Mouse (Mus musculus) limb, embryonic 15.5 days (tissue): Measurements from ENCODE around the gene Dnttip1. TPM values are rescaled to one million over a fixed set of nuclear protein-coding genes. Genes with fewer than 3 reads are reported as not detected.
A peak's percentile ranks its signal among the peaks of the same experiment; 100 is the strongest.

Experiments used
- ATAC-seq: fragments of 200-750 bp; cut with Nextera tagmentation; 2 replicates; pipeline ENCODE4 v1.8.0; 2017; ENCODE audit warnings: low read depth, moderate TSS enrichment; ENCODE audit not compliant: insufficient number of reproducible peaks, low FRiP score, low TSS enrichment
- H3K27ac ChIP-seq: fragments of 300-500 bp; sonication (generic); 2 replicates; pipeline ENCODE4 v1.5.1; 2015; ENCODE audit warnings: moderate library complexity, mild to moderate bottlenecking, inconsistent platforms
- H3K27me3 ChIP-seq: fragments of 300-500 bp; sonication (generic); 2 replicates; pipeline ENCODE4 v1.6.1; 2015; ENCODE audit warnings: inconsistent platforms
- H3K36me3 ChIP-seq: fragments of 300-500 bp; sonication (generic); 2 replicates; pipeline ENCODE4 v1.6.1; 2015; ENCODE audit warnings: inconsistent platforms
- H3K4me1 ChIP-seq: fragments of 300-500 bp; sonication (generic); 2 replicates; pipeline ENCODE4 v1.6.1; 2015; ENCODE audit warnings: inconsistent platforms
- H3K4me2 ChIP-seq: fragments of 300-500 bp; sonication (generic); 2 replicates; pipeline ENCODE4 v1.6.1; 2015; ENCODE audit warnings: mild to moderate bottlenecking, inconsistent platforms
- H3K4me3 ChIP-seq: fragments of 300-500 bp; sonication (generic); 2 replicates; pipeline ENCODE4 v1.5.1; 2015; ENCODE audit warnings: mild to moderate bottlenecking, inconsistent platforms
- H3K9ac ChIP-seq: fragments of 300-500 bp; sonication (generic); 2 replicates; pipeline ENCODE4 v1.6.1; 2015; ENCODE audit warnings: inconsistent platforms
- H3K9me3 ChIP-seq: fragments of 300-500 bp; sonication (generic); 2 replicates; pipeline ENCODE4 v1.6.1; 2016; ENCODE audit warnings: inconsistent platforms
- WGBS: fragments of 180-500 bp; shearing (Covaris S2); methylation state at CpG from one replicate; pipeline ENCODE4 v1.1.7; 2015; 5-methylcytosine and 5-hydroxymethylcytosine counted together
- polyA plus RNA-seq: library from polyadenylated mRNA; unstranded; fragments of >200 nt; fragmentation: Nextera tagmentation; extraction: Ambion mirVana; gene quantifications from 2 replicates; pipeline ENCODE4 v1.2.1, GENCODE M21; 2015

Gene Dnttip1
- polyA plus RNA-seq, 1 experiment from 2014 or later = 61.0 TPM

GRCm38 (mm10) chr2:164757841-164758240 lies 12.1 kb downstream of the Dnttip1 start:
- Histone ChIP-seq H3K4me2 (no peak overlapping the region), H3K36me3 (peaks cover 98% of the 10 kb centered on the region), H3K9ac (no peak overlapping the region), H3K4me3 (no peak overlapping the region), H3K9me3 (no peaks in the 10 kb centered on the region), H3K27me3 (no peaks in the 10 kb centered on the region), H3K4me1 (no peaks in the 10 kb centered on the region), H3K27ac (no peak overlapping the region; the same call in 1 of the 2 replicates)
- WGBS = 86% methylated on average over 11 of the region's 11 CpGs
- ATAC-seq = no peak

GRCm38 (mm10) chr2:164758692-164759091 lies 12.9 kb downstream of the Dnttip1 start:
- WGBS = 66% methylated on average over 1 of the region's 1 CpGs
- H3K9ac ChIP-seq = no peak overlapping the region

DNA sequence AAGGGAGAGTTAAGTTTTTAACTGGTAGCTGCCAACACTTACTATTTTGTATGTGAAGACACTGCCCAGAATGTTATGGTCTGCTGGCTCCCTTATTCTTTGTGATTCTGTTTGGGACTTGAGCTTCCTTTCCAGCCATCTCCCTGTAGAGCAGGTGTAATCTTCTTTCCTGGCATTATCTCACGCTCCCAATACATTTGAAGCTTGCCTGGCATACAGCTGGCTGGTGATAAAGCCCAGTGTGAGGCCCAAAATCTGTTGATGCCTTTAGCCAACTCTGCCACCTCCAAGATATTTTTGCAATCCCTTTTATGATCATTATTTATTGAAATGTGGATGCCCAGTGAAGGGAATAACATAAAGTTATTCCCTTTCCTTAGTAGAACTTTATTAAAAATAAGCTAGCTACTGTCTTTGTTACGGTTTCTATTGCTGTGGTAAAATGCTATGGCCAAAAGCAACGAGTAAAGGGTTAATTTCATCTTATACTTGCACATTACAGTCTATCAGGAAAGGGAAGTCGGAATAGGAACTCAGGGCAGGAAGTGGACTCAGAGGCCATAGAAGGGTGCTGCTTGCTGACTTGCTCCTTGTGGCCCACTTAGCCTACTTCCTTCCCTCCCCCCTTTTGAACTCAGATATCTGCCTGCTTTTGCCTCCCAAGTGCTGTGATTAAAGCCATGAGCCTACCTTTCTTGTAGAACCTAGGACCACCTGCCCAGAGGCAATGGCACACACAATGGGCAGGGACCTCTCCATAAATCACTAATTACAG lies 14.5 kb downstream of the Dnttip1 start:
- WGBS = 88% methylated on average over 4 of the region's 4 CpGs
- no peak overlapping the region for H3K9ac ChIP-seq
- no peak overlapping the region for H3K4me3 ChIP-seq
- no peak for ATAC-seq
- H3K4me2 ChIP-seq = no peak overlapping the region
- H3K4me1 ChIP-seq = no peaks in the 10 kb centered on the region
- peaks cover 94% of the 10 kb centered on the region for H3K36me3 ChIP-seq
- H3K27ac ChIP-seq = no peak overlapping the region
- no peaks in the 10 kb centered on the region for H3K9me3 ChIP-seq
- H3K27me3 ChIP-seq = no peaks in the 10 kb centered on the region

More at GRCm38 (mm10) chr2:164758692-164759091, 12.9 kb downstream of the Dnttip1 start:
- H3K4me2 ChIP-seq = no peak overlapping the region
- peaks cover 100% of the 10 kb centered on the region for H3K36me3 ChIP-seq
- no peaks in the 10 kb centered on the region for H3K9me3 ChIP-seq
- no peaks in the 10 kb centered on the region for H3K27me3 ChIP-seq
- H3K27ac ChIP-seq = no peak overlapping the region
- ATAC-seq = no peak
- no peaks in the 10 kb centered on the region for H3K4me1 ChIP-seq
- H3K4me3 ChIP-seq = no peak overlapping the region

- 90% methylated on average over 2 of the region's 2 CpGs for WGBS
- H3K9ac ChIP-seq = no peak overlapping the region
- H3K27ac ChIP-seq = no peak overlapping the region
- no peak overlapping the region for H3K4me3 ChIP-seq
- peaks cover 94% of the 10 kb centered on the region for H3K36me3 ChIP-seq
- no peak for ATAC-seq
- no peak overlapping the region for H3K4me2 ChIP-seq
- no peaks in the 10 kb centered on the region for H3K9me3 ChIP-seq
- no peaks in the 10 kb centered on the region for H3K27me3 ChIP-seq
- no peaks in the 10 kb centered on the region for H3K4me1 ChIP-seq
These were observed 15.7 kb downstream of the Dnttip1 start for GRCm38 (mm10) chr2:164761502-164761901.

- peaks cover 94% of the 10 kb centered on the region for H3K36me3 ChIP-seq
- H3K4me3 ChIP-seq = no peak overlapping the region
- WGBS = 92% methylated on average over 4 of the region's 4 CpGs
- H3K27me3 ChIP-seq = no peaks in the 10 kb centered on the region
- no peak for ATAC-seq
- no peaks in the 10 kb centered on the region for H3K4me1 ChIP-seq
- H3K9me3 ChIP-seq = no peaks in the 10 kb centered on the region
- no peak overlapping the region for H3K27ac ChIP-seq
- H3K9ac ChIP-seq = no peak overlapping the region
- no peak overlapping the region for H3K4me2 ChIP-seq
These were observed 16.2 kb downstream of the Dnttip1 start for GRCm38 (mm10) chr2:164761971-164762370.

GRCm38 (mm10) chr2:164762593-164762992 lies 16.8 kb downstream of the Dnttip1 start:
- no peak overlapping the region for H3K27ac ChIP-seq
- H3K9ac ChIP-seq = no peak overlapping the region
- H3K36me3 ChIP-seq = peaks cover 94% of the 10 kb centered on the region
- H3K27me3 ChIP-seq = no peaks in the 10 kb centered on the region
- no peak for ATAC-seq
- no peak overlapping the region for H3K4me3 ChIP-seq
- H3K4me1 ChIP-seq = no peaks in the 10 kb centered on the region
- H3K9me3 ChIP-seq = no peaks in the 10 kb centered on the region
- WGBS = 91% methylated on average over 7 of the region's 7 CpGs
- H3K4me2 ChIP-seq = no peak overlapping the region

DNA sequence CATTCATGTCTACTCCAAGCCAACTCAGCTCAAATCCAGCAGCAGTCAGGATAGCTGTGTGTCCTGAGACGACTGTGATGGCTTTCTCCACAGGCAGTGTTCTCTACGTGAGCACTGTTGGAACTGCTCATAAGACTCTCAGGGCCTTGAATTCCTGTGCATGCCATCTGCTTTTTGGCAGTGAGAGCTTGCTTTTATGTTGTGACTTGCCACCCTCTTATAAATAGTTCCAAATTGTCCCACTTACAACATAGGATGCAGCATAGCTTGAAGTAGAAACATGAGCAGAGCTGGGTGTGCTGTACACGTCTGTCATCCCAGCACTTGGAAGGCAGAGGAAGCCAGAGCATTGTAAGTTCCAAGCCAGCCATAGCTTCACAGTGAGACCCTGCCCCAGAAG lies 20.1 kb downstream of the Dnttip1 start:
- no peak for ATAC-seq
- H3K36me3 ChIP-seq = peaks cover 70% of the 10 kb centered on the region
- no peak overlapping the region for H3K4me2 ChIP-seq
- no peak overlapping the region for H3K9ac ChIP-seq
- H3K9me3 ChIP-seq = no peaks in the 10 kb centered on the region
- no peaks in the 10 kb centered on the region for H3K27me3 ChIP-seq
- H3K4me3 ChIP-seq = no peak overlapping the region
- no peak overlapping the region for H3K27ac ChIP-seq
- WGBS = 74% methylated on average over 3 of the region's 3 CpGs
- H3K4me1 ChIP-seq = peaks cover 11% of the 10 kb centered on the region

GRCm38 (mm10) chr2:164767812-164768540 lies 22.2 kb downstream of the Dnttip1 start:
- no peak overlapping the region for H3K9ac ChIP-seq
- H3K27ac ChIP-seq = 0 out of 2 replicates have a peak overlapping the region, but pooled peaks have one; percentile 33
- WGBS = 82% methylated on average over 15 of the region's 15 CpGs
- no peaks in the 10 kb centered on the region for H3K9me3 ChIP-seq
- no peak overlapping the region for H3K4me2 ChIP-seq
- H3K4me1 ChIP-seq = peaks cover 26% of the 10 kb centered on the region
- H3K27me3 ChIP-seq = no peaks in the 10 kb centered on the region
- peaks cover 61% of the 10 kb centered on the region for H3K36me3 ChIP-seq
- no peak for ATAC-seq
- H3K4me3 ChIP-seq = no peak overlapping the region

GRCm38 (mm10) chr2:164769258-164770037 lies 23.7 kb downstream of the Dnttip1 start, which contains the start of gene Ube2c:
Gene Ube2c, plus strand, starts transcription at chr2:164769898.
- Histone ChIP-seq H3K4me3 (peak within 1 kb of the TSS; percentile 88), H3K27me3 (no peaks in the 10 kb centered on the region), H3K9me3 (no peaks in the 10 kb centered on the region), H3K4me1 (peaks cover 26% of the 10 kb centered on the region), H3K36me3 (peaks cover 56% of the 10 kb centered on the region), H3K4me2 (peak within 1 kb of the TSS; percentile 94), H3K9ac (peak within 1 kb of the TSS; percentile 72), H3K27ac (peak within 1 kb of the TSS; percentile 74)
- peak; percentile 98 for ATAC-seq
- WGBS = 2% methylated on average over 53 of the region's 53 CpGs

DNA sequence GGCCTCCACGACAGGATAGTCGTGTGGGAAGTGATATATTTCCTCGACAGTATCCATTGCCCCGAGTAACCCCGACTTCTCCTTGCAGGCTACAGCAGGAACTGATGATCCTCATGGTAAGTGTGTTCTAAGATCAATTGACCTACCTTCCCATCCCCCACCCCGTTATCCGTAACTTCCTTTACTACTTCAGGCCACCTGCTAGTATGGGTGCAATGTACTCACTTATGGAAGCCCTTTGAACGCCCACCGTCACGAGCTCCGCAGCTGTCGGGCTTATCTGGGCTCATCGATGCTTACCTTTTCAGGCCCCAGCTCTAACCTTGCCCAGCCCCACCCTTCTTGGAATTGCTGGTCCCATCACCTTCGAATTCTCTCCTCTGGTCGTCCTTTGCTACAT lies 24.5 kb downstream of the Dnttip1 start:
- peaks cover 48% of the 10 kb centered on the region for H3K36me3 ChIP-seq
- H3K9ac ChIP-seq = peak overlapping the region; percentile 72
- peak overlapping the region; percentile 43; the same call in 1 of the 2 replicates for H3K27ac ChIP-seq
- peak overlapping the region; percentile 88 for H3K4me3 ChIP-seq
- peaks cover 26% of the 10 kb centered on the region for H3K4me1 ChIP-seq
- no peaks in the 10 kb centered on the region for H3K27me3 ChIP-seq
- no peak for ATAC-seq
- H3K4me2 ChIP-seq = peak overlapping the region; percentile 94
- WGBS = 2% methylated on average over 15 of the region's 15 CpGs
- H3K9me3 ChIP-seq = no peaks in the 10 kb centered on the region

DNA sequence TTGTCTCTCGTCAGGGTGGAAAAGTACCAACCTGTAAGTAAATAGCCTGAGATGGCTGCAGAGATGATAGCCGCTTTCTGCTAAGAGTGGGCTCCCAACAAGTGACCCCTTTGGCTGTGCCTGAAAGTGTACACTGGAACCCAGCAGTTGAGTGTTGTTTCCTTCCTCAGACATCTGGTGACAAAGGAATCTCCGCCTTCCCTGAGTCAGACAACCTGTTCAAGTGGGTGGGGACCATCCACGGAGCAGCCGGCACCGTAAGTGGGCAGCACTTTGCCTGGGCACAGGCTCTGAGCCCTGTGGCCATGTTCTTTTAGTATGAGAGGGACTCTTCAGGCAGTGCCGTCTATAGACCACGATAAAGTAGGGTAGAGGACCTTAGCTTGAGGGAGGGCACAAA lies 25.3 kb downstream of the Dnttip1 start:
- H3K36me3 ChIP-seq = peaks cover 40% of the 10 kb centered on the region
- no peak overlapping the region for H3K27ac ChIP-seq
- 0 out of 2 replicates have a peak overlapping the region, but pooled peaks have one; percentile 2 for H3K9ac ChIP-seq
- ATAC-seq = no peak
- H3K4me2 ChIP-seq = peak overlapping the region; percentile 94
- no peaks in the 10 kb centered on the region for H3K9me3 ChIP-seq
- H3K4me1 ChIP-seq = peaks cover 26% of the 10 kb centered on the region
- WGBS = 71% methylated on average over 8 of the region's 8 CpGs
- H3K4me3 ChIP-seq = peak overlapping the region; percentile 88
- H3K27me3 ChIP-seq = no peaks in the 10 kb centered on the region
